Mouse (Mus musculus): ENCODE data around the gene Gm10135.
"Not testable (repeated sequence)": the region's sequence is repeated elsewhere in the genome, so short reads cannot be mapped to it uniquely, and the experiment has no call there.

Gm10135 gene

GRCm38 (mm10) chr5:72960096-72960495 is 14.4 kb downstream of the Gm10135 start:
- no peak for DNase-seq (ENCODE audit: low spot score in 2 of 2)

GRCm38 (mm10) chr5:72957281-72957680 is 17.2 kb downstream of the Gm10135 start:
- no peak for DNase-seq (ENCODE audit: low spot score in 2 of 2)

- no peak for DNase-seq (ENCODE audit: low spot score in 2 of 2)
These were observed 20.4 kb downstream of the Gm10135 start for GRCm38 (mm10) chr5:72953996-72954604.

GRCm38 (mm10) chr5:72950252-72950651 is 24.2 kb downstream of the Gm10135 start:
- no peak for DNase-seq (ENCODE audit: low spot score in 2 of 2)

GRCm38 (mm10) chr5:72948136-72948535 is 26.4 kb downstream of the Gm10135 start:
- peak in 1 of 2 experiments; percentile 13 for DNase-seq (ENCODE audit: low spot score in 2 of 2)

- DNase-seq (ENCODE audit: low spot score in 2 of 2), result no peak
These were observed 33.5 kb downstream of the Gm10135 start for GRCm38 (mm10) chr5:72940906-72941432.

GRCm38 (mm10) chr5:72939311-72939710 is 35.2 kb downstream of the Gm10135 start:
- no peak for DNase-seq (ENCODE audit: low spot score in 2 of 2)

- DNase-seq (ENCODE audit: low spot score in 2 of 2), result not testable (repeated sequence)
These were observed 36.1 kb downstream of the Gm10135 start for GRCm38 (mm10) chr5:72938421-72938820.

- no peak for DNase-seq (ENCODE audit: low spot score in 2 of 2)
These were observed 41.4 kb downstream of the Gm10135 start for GRCm38 (mm10) chr5:72933026-72933675.

GRCm38 (mm10) chr5:72927074-72927473 is 47.4 kb downstream of the Gm10135 start:
- no peak for DNase-seq (ENCODE audit: low spot score in 2 of 2)

- DNase-seq (ENCODE audit: low spot score in 2 of 2), result no peak
These were observed 51.7 kb downstream of the Gm10135 start for GRCm38 (mm10) chr5:72922796-72923195.

GRCm38 (mm10) chr5:72921171-72921570 is 53.3 kb downstream of the Gm10135 start:
- DNase-seq (ENCODE audit: low spot score in 2 of 2), result no peak

- DNase-seq (ENCODE audit: low spot score in 2 of 2), result no peak
These were observed 54.1 kb downstream of the Gm10135 start for GRCm38 (mm10) chr5:72920416-72920815.

- no peak for DNase-seq (ENCODE audit: low spot score in 2 of 2)
These were observed 57.7 kb downstream of the Gm10135 start for GRCm38 (mm10) chr5:72916851-72917250.

- DNase-seq (ENCODE audit: low spot score in 2 of 2), result no peak
These were observed 58.5 kb downstream of the Gm10135 start for GRCm38 (mm10) chr5:72916048-72916447.
